Mouse (Mus musculus) limb, embryonic 12.5 days (tissue): ENCODE results near the gene Adap1. TPM values are rescaled to one million over a fixed set of nuclear protein-coding genes. Genes with fewer than 3 reads are reported as not detected.
"Not testable (repeated sequence)": the region's sequence is repeated elsewhere in the genome, so short reads cannot be mapped to it uniquely, and the experiment has no call there.

Source experiments
- ATAC-seq: fragments of 200-750 bp; cut with Nextera tagmentation; 2 replicates; pipeline ENCODE4 v1.8.0; 2017; ENCODE audit warnings: low read depth, moderate TSS enrichment; ENCODE audit not compliant: insufficient number of reproducible peaks, insufficient read depth, low FRiP score, low TSS enrichment
- H3K27ac ChIP-seq: fragments of 300-500 bp; sonication (generic); 2 replicates; pipeline ENCODE4 v1.5.1; 2016; ENCODE audit warnings: mild to moderate bottlenecking, moderate library complexity
- H3K27me3 ChIP-seq: fragments of 300-500 bp; sonication (generic); 2 replicates; pipeline ENCODE4 v1.6.1; 2016; ENCODE audit warnings: mild to moderate bottlenecking, moderate library complexity
- H3K36me3 ChIP-seq: fragments of 300-500 bp; sonication (generic); 2 replicates; pipeline ENCODE4 v1.6.1; 2016; ENCODE audit warnings: mild to moderate bottlenecking, moderate library complexity
- H3K4me1 ChIP-seq: fragments of 300-500 bp; sonication (generic); replicated peaks from 2 replicates; pipeline ENCODE4 v1.6.1; 2016
- H3K4me2 ChIP-seq: fragments of 300-500 bp; sonication (generic); 2 replicates; pipeline ENCODE4 v1.6.1; 2016; ENCODE audit warnings: mild to moderate bottlenecking, moderate library complexity
- H3K4me3 ChIP-seq: fragments of 300-500 bp; sonication (generic); replicated peaks from 2 replicates; pipeline ENCODE4 v1.5.1; 2016; ENCODE audit warnings: mild to moderate bottlenecking
- H3K9ac ChIP-seq: fragments of 300-500 bp; sonication (generic); replicated peaks from 2 replicates; pipeline ENCODE4 v1.6.1; 2016; ENCODE audit warnings: mild to moderate bottlenecking, moderate library complexity
- H3K9me3 ChIP-seq: fragments of 300-500 bp; sonication (generic); 2 replicates; pipeline ENCODE4 v1.6.1; 2016; ENCODE audit warnings: mild to moderate bottlenecking, moderate library complexity
- WGBS: fragments of 180-500 bp; shearing (Covaris S2); methylation state at CpG from one replicate; pipeline ENCODE4 v1.1.7; 2016; 5-methylcytosine and 5-hydroxymethylcytosine counted together
- polyA plus RNA-seq: library from polyadenylated mRNA; unstranded; fragments of >200 nt; fragmentation: Nextera tagmentation; extraction: Ambion mirVana; gene quantifications from 2 replicates; pipeline ENCODE4 v1.2.1, GENCODE M21; 2016

Adap1 gene
- polyA plus RNA-seq, 1 experiment from 2014 or later, result 1.1 TPM

DNA sequence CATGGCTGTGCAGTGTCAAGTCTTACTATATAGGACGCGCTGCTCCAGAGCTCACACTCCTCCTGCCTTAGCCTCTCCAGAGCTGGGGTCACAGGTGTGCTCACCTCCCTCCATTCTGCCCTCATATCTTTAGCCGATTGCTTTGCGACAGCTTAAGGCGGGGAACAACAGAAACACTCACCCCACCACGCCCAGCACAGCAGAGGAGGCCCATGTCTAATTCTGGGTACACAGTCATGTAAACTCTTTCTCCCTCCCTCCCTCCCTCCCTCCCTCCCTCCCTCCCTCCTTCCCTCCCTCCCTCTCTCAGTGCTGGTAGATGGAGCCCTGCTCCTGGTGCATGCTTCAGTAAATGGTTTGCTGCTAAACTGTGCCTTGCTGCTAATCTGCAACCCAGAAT is 24.3 kb upstream of the Adap1 start:
- 76% methylated on average over 6 of the region's 6 CpGs for WGBS
- Histone ChIP-seq H3K9me3 (no peaks in the 10 kb centered on the region), H3K4me2 (no peak overlapping the region), H3K4me3 (no peak overlapping the region), H3K36me3 (no peaks in the 10 kb centered on the region), H3K4me1 (peaks cover 24% of the 10 kb centered on the region), H3K9ac (no peak overlapping the region), H3K27ac (no peak overlapping the region), H3K27me3 (peaks cover 11% of the 10 kb centered on the region)
- no peak for ATAC-seq

DNA sequence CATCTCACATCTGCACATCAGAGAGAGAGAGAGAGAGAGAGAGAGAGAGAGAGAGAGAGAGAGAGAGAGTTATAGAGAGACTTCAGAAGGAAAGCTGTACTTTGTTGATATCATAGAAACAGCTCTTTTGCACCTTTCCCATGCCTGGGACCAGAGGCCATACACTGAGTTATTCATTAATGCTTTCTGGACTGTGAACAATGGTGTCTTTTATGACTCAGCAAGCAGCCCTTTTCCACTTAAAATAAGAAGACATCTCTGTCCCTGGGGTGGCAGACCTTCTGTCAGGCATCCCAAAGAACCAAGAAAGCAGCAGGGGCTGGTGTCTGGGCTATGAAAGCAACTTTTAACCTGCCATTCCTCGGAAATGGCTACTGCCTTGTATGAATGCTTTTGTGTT is 21.8 kb upstream of the Adap1 start:
- Histone ChIP-seq H3K9ac (0 out of 2 replicates have a peak overlapping the region, but pooled peaks have one; percentile 4), H3K4me2 (no peak overlapping the region), H3K27ac (no peak overlapping the region), H3K4me3 (no peak overlapping the region), H3K36me3 (peaks cover 7% of the 10 kb centered on the region), H3K27me3 (peaks cover 7% of the 10 kb centered on the region), H3K9me3 (no peaks in the 10 kb centered on the region), H3K4me1 (peaks cover 33% of the 10 kb centered on the region)
- no peak for ATAC-seq
- 54% methylated on average over 1 of the region's 1 CpGs for WGBS

- Histone ChIP-seq H3K36me3 (peaks cover 25% of the 10 kb centered on the region), H3K27me3 (no peaks in the 10 kb centered on the region; the same call in 1 of the 2 replicates), H3K4me3 (peak overlapping the region; percentile 75), H3K9me3 (no peaks in the 10 kb centered on the region), H3K27ac (0 out of 2 replicates have a peak overlapping the region, but pooled peaks have one; percentile 73), H3K4me1 (peaks cover 19% of the 10 kb centered on the region), H3K9ac (no peak overlapping the region), H3K4me2 (peak overlapping the region; percentile 97)
- no peak for ATAC-seq
- 14% methylated on average over 5 of the region's 5 CpGs for WGBS
Observed at GRCm38 (mm10) chr5:139345364-139345714, 19.9 kb upstream of the Adap1 start.

DNA sequence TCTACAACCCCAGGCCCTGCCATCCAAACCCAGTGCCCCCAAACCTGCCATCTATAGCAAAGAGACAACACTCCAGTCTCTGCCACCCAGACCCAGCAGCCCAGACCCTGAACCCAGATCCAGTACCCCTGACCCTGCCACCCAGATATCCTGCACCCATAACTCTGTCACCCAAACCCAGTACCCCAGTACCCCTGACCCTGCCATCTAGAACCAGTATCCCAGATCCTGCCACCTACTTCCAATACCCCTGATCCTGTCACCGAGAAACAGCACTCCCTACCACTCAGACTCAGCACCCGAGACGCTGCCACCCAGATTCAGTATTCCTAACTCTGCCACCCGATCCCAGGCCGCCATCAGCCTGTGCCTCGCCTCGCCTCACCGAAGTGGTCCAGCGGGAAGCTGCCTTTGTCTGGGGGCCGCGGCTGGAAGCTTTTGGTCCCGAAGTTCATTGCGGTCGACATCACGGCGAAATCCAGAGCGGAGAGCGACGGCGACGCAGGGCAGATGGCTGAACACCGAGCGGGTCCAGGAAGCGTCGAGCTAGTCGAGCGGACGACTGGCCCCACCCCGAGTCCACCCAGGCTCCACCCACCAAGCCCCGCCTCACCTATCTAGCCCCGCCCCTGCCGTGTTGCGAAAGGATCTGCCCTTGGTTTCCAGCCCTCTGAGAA is 19.4 kb upstream of the Adap1 start:
- under 1% methylated on average over 33 of the region's 33 CpGs for WGBS
- Histone ChIP-seq H3K27me3 (no peaks in the 10 kb centered on the region; the same call in 1 of the 2 replicates), H3K9ac (peak overlapping the region; percentile 83), H3K36me3 (peaks cover 30% of the 10 kb centered on the region), H3K4me2 (peak overlapping the region; percentile 97), H3K4me3 (peak overlapping the region; percentile 75), H3K27ac (peak overlapping the region; percentile 73), H3K9me3 (no peaks in the 10 kb centered on the region), H3K4me1 (peaks cover 19% of the 10 kb centered on the region)
- ATAC-seq, result peak; percentile 67

GRCm38 (mm10) chr5:139344021-139344686 is 18.7 kb upstream of the Adap1 start:
- H3K27me3 ChIP-seq, result no peaks in the 10 kb centered on the region; the same call in 1 of the 2 replicates
- peak; percentile 68 for ATAC-seq
- peak overlapping the region; percentile 75 for H3K4me3 ChIP-seq
- H3K4me2 ChIP-seq, result peak overlapping the region; percentile 97
- WGBS, result 4% methylated on average over 12 of the region's 12 CpGs
- H3K4me1 ChIP-seq, result peaks cover 19% of the 10 kb centered on the region
- H3K36me3 ChIP-seq, result peaks cover 36% of the 10 kb centered on the region
- peak overlapping the region; percentile 73 for H3K27ac ChIP-seq
- peak overlapping the region; percentile 83 for H3K9ac ChIP-seq
- no peaks in the 10 kb centered on the region for H3K9me3 ChIP-seq

DNA sequence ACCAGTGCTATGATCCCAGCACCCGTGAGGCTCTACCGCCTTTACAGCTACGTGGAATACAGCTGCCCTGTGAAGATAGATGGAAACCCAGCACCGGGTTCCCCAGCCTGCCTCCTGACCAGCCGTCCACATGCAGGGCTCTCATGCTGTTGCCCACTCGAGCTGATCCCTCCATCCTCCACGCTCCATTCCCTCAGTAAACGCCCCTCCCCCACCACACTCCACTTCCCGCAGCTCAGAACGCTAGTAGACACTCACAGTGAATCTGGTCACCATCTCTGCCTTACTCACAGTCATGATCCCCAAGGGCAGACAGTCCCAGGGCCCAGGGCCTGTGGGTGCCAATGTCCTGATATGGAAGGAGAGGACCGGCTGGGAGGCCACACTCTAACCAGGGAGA is 13.5 kb upstream of the Adap1 start:
- Histone ChIP-seq H3K4me3 (no peak overlapping the region), H3K27ac (no peak overlapping the region), H3K9me3 (no peaks in the 10 kb centered on the region), H3K4me2 (no peak overlapping the region), H3K4me1 (peaks cover 10% of the 10 kb centered on the region), H3K36me3 (peaks cover 85% of the 10 kb centered on the region), H3K9ac (no peak overlapping the region), H3K27me3 (no peaks in the 10 kb centered on the region)
- no peak for ATAC-seq
- 83% methylated on average over 11 of the region's 11 CpGs for WGBS

DNA sequence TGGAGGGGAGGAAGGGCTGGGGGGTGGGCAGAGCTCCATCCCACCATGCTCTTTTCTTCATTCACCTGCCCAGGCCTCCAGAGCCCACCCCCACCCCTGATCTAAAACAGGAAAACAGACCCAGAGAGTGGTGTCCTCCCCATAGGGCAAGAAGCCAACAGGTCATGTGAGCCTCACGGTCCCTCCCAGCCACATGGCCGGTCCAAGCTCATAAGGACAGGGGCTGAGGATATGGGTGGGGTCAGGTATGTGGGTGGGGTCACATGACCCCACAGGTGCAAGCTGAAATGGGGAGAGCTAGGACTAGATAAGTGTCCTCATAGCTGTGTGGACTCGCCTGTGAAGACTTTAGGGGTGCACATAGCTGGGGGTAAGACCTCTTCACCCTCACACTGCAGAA is 13.0 kb upstream of the Adap1 start:
- Histone ChIP-seq H3K9ac (no peak overlapping the region), H3K9me3 (no peaks in the 10 kb centered on the region), H3K36me3 (peaks cover 85% of the 10 kb centered on the region), H3K4me3 (no peak overlapping the region), H3K4me2 (no peak overlapping the region), H3K4me1 (peaks cover 5% of the 10 kb centered on the region; the same call in 1 of the 2 replicates), H3K27me3 (no peaks in the 10 kb centered on the region), H3K27ac (no peak overlapping the region)
- 91% methylated on average over 3 of the region's 3 CpGs for WGBS
- no peak for ATAC-seq

GRCm38 (mm10) chr5:139337826-139338370 is 12.5 kb upstream of the Adap1 start:
- H3K4me1 ChIP-seq, result 0 out of 2 replicates have a peak, but pooled peaks cover 2% of the 10 kb centered on the region
- no peak for ATAC-seq
- H3K9me3 ChIP-seq, result no peaks in the 10 kb centered on the region
- peaks cover 84% of the 10 kb centered on the region for H3K36me3 ChIP-seq
- H3K27me3 ChIP-seq, result no peaks in the 10 kb centered on the region
- WGBS, result 80% methylated on average over 13 of the region's 13 CpGs
- H3K4me2 ChIP-seq, result no peak overlapping the region
- no peak overlapping the region for H3K9ac ChIP-seq
- H3K27ac ChIP-seq, result no peak overlapping the region
- H3K4me3 ChIP-seq, result no peak overlapping the region

DNA sequence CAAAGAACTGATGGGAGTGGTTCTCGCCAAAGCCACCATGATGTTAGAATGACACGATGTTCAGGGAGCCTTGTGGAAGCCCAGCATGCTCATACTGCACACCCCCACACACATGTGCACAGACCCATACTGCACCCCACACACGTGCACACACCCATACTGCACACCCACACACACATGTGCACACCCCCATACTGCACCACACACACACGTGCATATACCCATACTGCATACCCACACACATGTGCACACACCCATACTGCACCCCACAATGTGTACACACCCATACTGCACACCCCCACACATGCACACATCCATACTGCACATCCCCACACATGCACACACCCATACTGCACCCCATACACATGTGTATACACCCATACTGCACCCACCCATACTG is 10.2 kb upstream of the Adap1 start:
- Histone ChIP-seq H3K36me3 (peaks cover 63% of the 10 kb centered on the region), H3K4me1 (0 out of 2 replicates have a peak, but pooled peaks cover 2% of the 10 kb centered on the region), H3K9ac (no peak overlapping the region), H3K4me3 (no peak overlapping the region), H3K27me3 (no peaks in the 10 kb centered on the region), H3K4me2 (no peak overlapping the region), H3K27ac (no peak overlapping the region), H3K9me3 (no peaks in the 10 kb centered on the region)
- no peak for ATAC-seq
- 91% methylated on average over 4 of the region's 4 CpGs for WGBS

DNA sequence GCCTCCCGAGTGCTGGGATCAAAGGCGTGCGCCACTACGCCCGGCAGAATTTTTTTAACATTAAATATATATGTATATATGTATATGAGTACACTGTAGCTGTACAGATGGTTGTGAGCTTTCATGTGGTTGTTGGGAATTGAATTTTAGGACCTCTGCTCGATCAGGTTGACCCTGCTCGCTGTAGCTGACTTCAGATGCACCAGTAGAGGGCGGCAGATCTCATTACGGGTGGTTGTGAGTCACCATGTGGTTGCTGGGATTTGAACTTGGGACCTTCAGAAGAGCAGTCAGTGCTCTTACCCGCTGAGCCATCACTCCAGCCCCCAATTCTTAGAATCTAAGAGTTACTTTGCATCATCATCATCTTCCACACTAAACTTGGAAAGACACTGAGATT is 9.0 kb upstream of the Adap1 start:
- H3K9me3 ChIP-seq, ATAC-seq, H3K4me3 ChIP-seq, H3K4me2 ChIP-seq, H3K4me1 ChIP-seq, H3K27me3 ChIP-seq, H3K9ac ChIP-seq, H3K27ac ChIP-seq: not testable (repeated sequence)
- 84% methylated on average over 10 of the region's 10 CpGs for WGBS
- peaks cover 51% of the 10 kb centered on the region for H3K36me3 ChIP-seq

- H3K4me1 ChIP-seq, result 0 out of 2 replicates have a peak, but pooled peaks cover 2% of the 10 kb centered on the region
- H3K27me3 ChIP-seq, result peaks cover 10% of the 10 kb centered on the region; the same call in 1 of the 2 replicates
- H3K27ac ChIP-seq, result no peak overlapping the region
- H3K9me3 ChIP-seq, result no peaks in the 10 kb centered on the region
- H3K4me3 ChIP-seq, result no peak overlapping the region
- no peak for ATAC-seq
- WGBS, result 72% methylated on average over 16 of the region's 16 CpGs
- H3K36me3 ChIP-seq, result peaks cover 41% of the 10 kb centered on the region
- no peak overlapping the region for H3K9ac ChIP-seq
- no peak overlapping the region for H3K4me2 ChIP-seq
Observed at GRCm38 (mm10) chr5:139333301-139334013, 8.0 kb upstream of the Adap1 start.
